Mouse (Mus musculus): ENCODE measurements around the gene Il22ra2. TPM values are rescaled to one million over a fixed set of nuclear protein-coding genes. Genes with fewer than 3 reads are reported as not detected.

The Il22ra2 gene
- polyA plus RNA-seq, 1 experiment: not detected

DNA sequence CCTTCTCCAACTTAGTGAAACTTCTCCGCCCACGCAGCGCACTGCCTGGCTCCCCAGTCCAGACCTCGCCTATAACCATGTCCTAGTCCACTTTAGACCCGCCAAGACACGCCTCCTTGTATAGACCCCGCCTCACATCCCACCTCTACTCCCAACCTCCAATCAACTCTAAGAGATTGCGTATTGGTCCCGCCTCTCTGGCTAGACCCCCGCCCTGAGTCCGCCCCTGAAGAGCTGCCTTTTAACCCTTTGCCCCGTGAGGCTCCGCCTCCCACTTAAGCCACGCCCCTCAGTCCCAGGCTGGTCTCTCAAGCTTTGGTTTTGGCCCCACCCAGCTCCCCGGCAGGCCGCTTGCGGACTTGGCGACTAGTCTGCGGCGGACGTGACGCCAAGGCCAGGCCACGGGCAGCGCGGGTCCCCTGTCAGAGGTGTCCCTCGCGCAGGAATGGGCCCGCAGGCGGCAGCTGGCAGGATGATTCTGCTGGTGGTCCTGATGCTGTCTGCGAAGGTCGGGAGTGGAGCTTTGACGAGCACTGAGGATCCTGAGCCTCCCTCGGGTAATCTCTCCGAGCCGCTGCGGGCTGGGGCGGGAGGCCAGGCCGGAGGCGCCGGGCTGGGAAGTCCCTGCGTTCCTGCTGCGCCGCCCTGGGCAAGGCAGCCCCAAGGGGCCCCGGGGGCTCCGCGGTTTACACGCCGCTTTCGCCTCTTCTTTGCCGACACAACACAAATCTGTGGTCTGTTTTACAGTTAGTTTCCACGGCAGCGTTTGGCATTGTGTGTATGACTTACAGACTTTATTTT, 30.0 kb upstream of the Il22ra2 start, which contains the start of gene Ifngr1:
Ifngr1 (plus strand) TSS at position 309 of the 801 bp plus-strand sequence.
- peaks cover 32% of the 10 kb centered on the region for H3K4me1 ChIP-seq (replicated peaks; ENCODE audit: control insufficient read depth, insufficient read depth, low read length)
- H3K36me3 ChIP-seq (ENCODE audit: control insufficient read depth, insufficient read depth, low read length): peaks cover 4% of the 10 kb centered on the region; the same call in 1 of the 2 replicates
- no peaks in the 10 kb centered on the region for H3K27me3 ChIP-seq (ENCODE audit: control insufficient read depth, insufficient read depth, low read length)
- peak within 1 kb of the TSS; percentile 84 for H3K27ac ChIP-seq (ENCODE audit: control insufficient read depth, insufficient read depth, low read length)
- peak; percentile 100 for DNase-seq
- peak within 1 kb of the TSS; percentile 86 for H3K4me3 ChIP-seq (ENCODE audit: control insufficient read depth, insufficient read depth, low read length)
- WGBS: 1% methylated on average over 52 of the region's 52 CpGs
- TF ChIP-seq CTCF (IDR thresholded peaks at IDR 0.05; ENCODE audit: borderline replicate concordance, control insufficient read depth, extremely low read depth, insufficient read depth, low read length, poor library complexity): peak; percentile 37; the same call in 1 of the 2 replicates
- peak; percentile 98 for TF ChIP-seq POLR2A (IDR thresholded peaks at IDR 0.05; ENCODE audit: control insufficient read depth, extremely low read depth, insufficient read depth, low read length, poor library complexity)

DNA sequence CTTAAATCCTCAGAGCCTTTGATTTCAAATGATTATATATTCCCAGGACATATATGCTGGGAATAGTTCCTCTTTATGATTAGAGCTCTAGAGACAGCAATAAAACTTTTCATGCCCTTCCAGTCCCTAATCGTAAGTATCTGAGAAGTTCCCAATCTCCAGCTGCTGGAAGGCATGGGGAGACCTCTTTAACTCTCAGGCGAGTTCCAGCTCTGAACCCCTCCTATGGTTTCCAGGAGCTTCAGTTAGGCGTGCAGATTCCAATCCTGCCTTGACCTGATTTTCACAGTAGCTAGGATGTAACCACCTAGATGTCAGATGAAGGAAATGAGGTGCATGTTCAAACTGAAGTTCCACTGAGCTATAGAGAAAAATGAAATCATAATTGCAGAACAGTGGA, 29.2 kb upstream of the Il22ra2 start:
- Histone ChIP-seq H3K4me1 (replicated peaks; ENCODE audit: control insufficient read depth, insufficient read depth, low read length) (peaks cover 32% of the 10 kb centered on the region), H3K27ac (ENCODE audit: control insufficient read depth, insufficient read depth, low read length) (peak overlapping the region; percentile 84), H3K36me3 (ENCODE audit: control insufficient read depth, insufficient read depth, low read length) (peaks cover 7% of the 10 kb centered on the region; the same call in 1 of the 2 replicates), H3K27me3 (ENCODE audit: control insufficient read depth, insufficient read depth, low read length) (no peaks in the 10 kb centered on the region), H3K4me3 (ENCODE audit: control insufficient read depth, insufficient read depth, low read length) (peak overlapping the region; percentile 52)
- WGBS: 3% methylated on average over 3 of the region's 3 CpGs
- TF ChIP-seq CTCF (IDR thresholded peaks at IDR 0.05; ENCODE audit: borderline replicate concordance, control insufficient read depth, extremely low read depth, insufficient read depth, low read length, poor library complexity): no peak
- no peak for DNase-seq

DNA sequence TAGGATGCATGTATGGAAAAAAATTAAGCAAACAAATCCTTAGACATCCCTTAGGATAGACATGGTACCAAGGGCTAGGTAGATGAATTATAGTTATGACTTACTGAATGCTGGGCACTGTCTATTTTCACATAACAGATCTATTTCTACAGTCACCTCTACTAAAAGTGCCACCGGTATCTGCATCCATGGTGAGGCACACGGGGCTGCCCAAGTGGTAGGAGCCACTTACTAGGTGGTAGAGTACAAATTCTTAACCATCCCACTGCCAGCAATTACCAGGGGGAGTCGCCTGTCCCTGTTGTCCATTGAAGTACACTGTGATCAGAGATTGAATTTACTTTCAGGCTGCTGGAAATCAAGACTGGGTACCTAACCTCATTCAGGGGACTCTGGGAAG, 28.5 kb upstream of the Il22ra2 start:
- peak overlapping the region; percentile 34; the same call in 1 of the 2 replicates for H3K4me3 ChIP-seq (ENCODE audit: control insufficient read depth, insufficient read depth, low read length)
- H3K36me3 ChIP-seq (ENCODE audit: control insufficient read depth, insufficient read depth, low read length): peaks cover 9% of the 10 kb centered on the region; the same call in 1 of the 2 replicates
- H3K27me3 ChIP-seq (ENCODE audit: control insufficient read depth, insufficient read depth, low read length): no peaks in the 10 kb centered on the region
- H3K27ac ChIP-seq (ENCODE audit: control insufficient read depth, insufficient read depth, low read length): peak overlapping the region; percentile 94
- DNase-seq: no peak
- 47% methylated on average over 3 of the region's 3 CpGs for WGBS
- peaks cover 31% of the 10 kb centered on the region for H3K4me1 ChIP-seq (replicated peaks; ENCODE audit: control insufficient read depth, insufficient read depth, low read length)
- no peak for TF ChIP-seq POLR2A (IDR thresholded peaks at IDR 0.05; ENCODE audit: control insufficient read depth, extremely low read depth, insufficient read depth, low read length, poor library complexity)
- TF ChIP-seq CTCF (IDR thresholded peaks at IDR 0.05; ENCODE audit: borderline replicate concordance, control insufficient read depth, extremely low read depth, insufficient read depth, low read length, poor library complexity): no peak

DNA sequence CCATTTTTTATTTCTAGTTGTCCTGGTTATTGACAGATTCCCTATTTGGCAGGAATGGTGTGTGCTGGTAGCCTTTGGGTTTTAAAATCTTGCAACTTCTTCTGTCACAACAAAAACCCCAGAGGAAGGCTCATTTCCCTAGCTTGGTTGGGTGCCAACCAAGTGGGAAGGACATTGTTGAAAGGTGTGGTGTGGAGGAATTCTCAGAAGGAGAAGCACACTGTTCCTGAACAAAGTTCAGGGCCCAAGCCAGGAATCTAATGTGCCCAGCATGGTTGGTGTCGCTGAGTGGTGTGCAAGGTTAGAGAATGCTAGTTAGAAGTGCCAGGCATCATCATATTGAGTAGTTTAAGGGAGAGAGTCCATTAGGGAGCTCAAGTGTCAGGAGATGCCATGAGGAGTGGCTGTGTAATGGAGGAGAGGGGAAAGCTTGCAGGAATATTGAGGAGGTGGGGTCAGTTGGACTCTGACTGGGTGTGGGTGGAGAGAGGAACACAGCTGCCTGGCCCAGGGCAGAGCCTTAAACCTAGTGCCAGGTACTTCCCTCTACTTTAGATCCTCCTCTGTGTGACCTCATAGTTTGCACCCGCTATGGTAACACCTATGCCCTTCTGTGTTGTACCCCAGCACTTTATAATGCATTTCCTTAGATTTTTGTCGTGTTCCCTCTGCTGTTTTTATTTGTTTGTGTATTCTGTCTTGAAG, 27.4 kb upstream of the Il22ra2 start:
- Histone ChIP-seq H3K36me3 (ENCODE audit: control insufficient read depth, insufficient read depth, low read length) (peaks cover 20% of the 10 kb centered on the region), H3K27ac (ENCODE audit: control insufficient read depth, insufficient read depth, low read length) (peak overlapping the region; percentile 94), H3K4me1 (replicated peaks; ENCODE audit: control insufficient read depth, insufficient read depth, low read length) (peaks cover 37% of the 10 kb centered on the region), H3K27me3 (ENCODE audit: control insufficient read depth, insufficient read depth, low read length) (no peaks in the 10 kb centered on the region), H3K4me3 (ENCODE audit: control insufficient read depth, insufficient read depth, low read length) (peak overlapping the region; percentile 58)
- 26% methylated on average over 3 of the region's 3 CpGs for WGBS
- peak; percentile 54 for DNase-seq
- TF ChIP-seq POLR2A (IDR thresholded peaks at IDR 0.05; ENCODE audit: control insufficient read depth, extremely low read depth, insufficient read depth, low read length, poor library complexity) (no peak), CTCF (IDR thresholded peaks at IDR 0.05; ENCODE audit: borderline replicate concordance, control insufficient read depth, extremely low read depth, insufficient read depth, low read length, poor library complexity) (no peak)

DNA sequence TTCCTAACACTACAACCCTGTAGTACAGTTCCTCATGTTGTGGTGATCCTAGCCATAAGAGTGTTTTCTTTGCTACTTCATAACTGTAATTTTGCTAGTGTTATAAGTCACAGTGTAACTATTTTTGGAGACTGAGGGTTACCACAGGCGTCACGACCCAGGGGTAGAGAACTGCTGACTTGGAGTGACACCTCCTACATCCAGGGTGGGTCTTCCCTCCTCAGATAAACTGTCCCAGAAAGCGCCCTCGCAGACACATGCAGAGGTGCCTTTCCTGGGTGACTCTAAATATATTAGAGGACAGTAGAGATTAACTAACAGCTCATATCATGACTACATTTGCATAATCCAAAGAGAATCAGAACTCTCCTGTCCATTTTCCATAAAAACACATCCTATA, 24.9 kb upstream of the Il22ra2 start:
- Histone ChIP-seq H3K4me1 (replicated peaks; ENCODE audit: control insufficient read depth, insufficient read depth, low read length) (peaks cover 34% of the 10 kb centered on the region), H3K27ac (ENCODE audit: control insufficient read depth, insufficient read depth, low read length) (peak overlapping the region; percentile 95), H3K36me3 (ENCODE audit: control insufficient read depth, insufficient read depth, low read length) (peaks cover 43% of the 10 kb centered on the region), H3K27me3 (ENCODE audit: control insufficient read depth, insufficient read depth, low read length) (no peaks in the 10 kb centered on the region), H3K4me3 (ENCODE audit: control insufficient read depth, insufficient read depth, low read length) (no peak overlapping the region; the same call in 1 of the 2 replicates)
- peak; percentile 38 for DNase-seq
- TF ChIP-seq CTCF (IDR thresholded peaks at IDR 0.05; ENCODE audit: borderline replicate concordance, control insufficient read depth, extremely low read depth, insufficient read depth, low read length, poor library complexity): no peak
- no peak for TF ChIP-seq POLR2A (IDR thresholded peaks at IDR 0.05; ENCODE audit: control insufficient read depth, extremely low read depth, insufficient read depth, low read length, poor library complexity)
- 7% methylated on average over 4 of the region's 4 CpGs for WGBS

DNA sequence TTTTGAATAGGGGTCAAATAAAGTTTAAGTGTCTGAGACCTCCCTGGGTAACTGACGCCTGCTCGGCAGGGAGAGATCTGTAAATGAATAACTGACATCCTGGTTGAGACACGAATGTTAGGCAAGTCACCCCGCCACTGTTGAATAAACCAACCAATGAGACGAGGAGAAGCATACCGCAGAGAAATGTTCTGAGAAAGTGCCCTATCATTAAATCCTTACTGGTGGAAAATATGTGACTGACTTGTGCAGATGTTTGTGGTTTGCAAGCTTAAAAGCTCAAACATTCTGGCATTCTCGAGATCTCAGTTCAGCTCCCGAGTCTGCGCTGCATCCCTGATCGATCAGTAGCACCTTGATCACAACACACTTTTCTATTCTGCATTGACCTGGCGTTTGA, 23.7 kb upstream of the Il22ra2 start:
- peak overlapping the region; percentile 95 for H3K27ac ChIP-seq (ENCODE audit: control insufficient read depth, insufficient read depth, low read length)
- DNase-seq: peak; percentile 57
- TF ChIP-seq POLR2A (IDR thresholded peaks at IDR 0.05; ENCODE audit: control insufficient read depth, extremely low read depth, insufficient read depth, low read length, poor library complexity): no peak
- TF ChIP-seq CTCF (IDR thresholded peaks at IDR 0.05; ENCODE audit: borderline replicate concordance, control insufficient read depth, extremely low read depth, insufficient read depth, low read length, poor library complexity): no peak
- H3K36me3 ChIP-seq (ENCODE audit: control insufficient read depth, insufficient read depth, low read length): peaks cover 55% of the 10 kb centered on the region
- no peaks in the 10 kb centered on the region for H3K27me3 ChIP-seq (ENCODE audit: control insufficient read depth, insufficient read depth, low read length)
- H3K4me3 ChIP-seq (ENCODE audit: control insufficient read depth, insufficient read depth, low read length): no peak overlapping the region
- 11% methylated on average over 11 of the region's 11 CpGs for WGBS
- H3K4me1 ChIP-seq (replicated peaks; ENCODE audit: control insufficient read depth, insufficient read depth, low read length): peaks cover 34% of the 10 kb centered on the region

All from thymus, adult 2 months (tissue).